Mouse (Mus musculus): ENCODE results near the gene Nuak2.

DNA sequence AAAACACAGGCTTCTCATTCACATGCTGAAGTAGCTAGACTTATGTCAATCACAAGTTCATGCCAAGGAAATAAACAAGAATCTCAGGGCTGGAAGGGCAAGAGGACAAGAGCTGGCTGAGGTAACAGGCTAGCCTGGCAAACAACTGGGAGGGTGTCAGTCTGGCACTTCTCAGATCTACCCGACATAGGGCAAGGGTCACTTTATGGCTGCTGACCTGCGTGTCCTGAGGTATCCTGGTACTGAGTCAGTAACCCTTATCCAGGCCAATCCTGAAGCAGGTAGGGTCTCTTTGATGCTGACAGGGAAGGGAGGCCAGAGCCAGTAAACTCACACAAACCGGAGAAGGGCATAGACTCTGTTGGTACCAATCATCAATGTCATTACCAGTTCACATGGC, 12.6 kb downstream of the Nuak2 start:
- no peak for TF ChIP-seq ZC3H11A (IDR thresholded peaks at IDR 0.05; ENCODE audit: borderline replicate concordance, low read depth, low read length)
- TF ChIP-seq ZNF384 (IDR thresholded peaks at IDR 0.05; ENCODE audit: low read depth, low read length): no peak
